Mouse (Mus musculus) kidney, adult 18-20 months (tissue): ENCODE data around the gene Apol7e.
A peak's percentile ranks its signal among the peaks of the same experiment; 100 is the strongest.
"Not testable (repeated sequence)": the region's sequence is repeated elsewhere in the genome, so short reads cannot be mapped to it uniquely, and the experiment has no call there.

ENCODE experiments used
- DNase-seq: peaks from one replicate; pipeline ENCODE4 v3.0.0; 2021

The Apol7e gene

DNA sequence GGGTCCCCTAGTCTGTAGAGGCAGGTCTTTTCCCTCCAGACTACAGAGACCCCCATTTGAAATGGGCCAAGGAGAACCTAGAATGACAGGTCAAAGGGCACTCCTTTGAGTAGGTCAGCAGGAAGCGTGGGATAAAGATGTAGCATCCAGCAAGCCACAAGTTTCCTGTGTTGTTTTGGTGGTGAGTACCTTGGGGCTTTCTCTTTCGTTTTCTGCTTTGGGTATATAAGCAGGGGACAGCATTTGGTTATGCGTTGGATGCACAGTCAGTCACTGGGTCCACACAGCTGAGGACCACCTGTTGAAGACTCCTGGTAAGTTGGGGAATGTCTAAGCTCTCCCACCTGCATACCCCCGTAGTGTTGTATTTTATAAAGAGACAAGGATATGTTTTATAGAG, at the start of gene Apol7e:
TSS of gene Apol7e (plus strand) at position 202 of the 400 bp plus-strand sequence.
- DNase-seq = not testable (repeated sequence)

DNA sequence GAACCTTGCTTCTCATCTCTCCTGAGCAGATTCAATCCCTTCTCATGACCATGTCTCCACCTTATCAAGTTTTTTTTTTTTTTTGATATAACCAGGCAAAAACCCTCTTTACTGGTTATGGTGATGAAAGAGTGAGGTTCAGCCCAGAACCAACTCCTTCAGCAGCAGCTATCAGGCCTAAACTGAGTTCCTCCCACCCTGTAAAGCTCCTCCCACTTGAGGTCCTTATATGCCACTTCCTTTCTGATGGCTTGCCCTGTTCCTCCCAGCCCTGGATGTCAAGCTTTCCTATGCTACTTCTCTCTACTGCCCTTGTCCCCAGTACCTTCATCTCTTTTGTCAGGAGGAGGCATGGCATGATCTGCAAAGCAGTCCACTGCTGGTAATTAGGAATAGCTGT, 47.5 kb upstream of the Apol7e start:
- DNase-seq = not testable (repeated sequence)

DNA sequence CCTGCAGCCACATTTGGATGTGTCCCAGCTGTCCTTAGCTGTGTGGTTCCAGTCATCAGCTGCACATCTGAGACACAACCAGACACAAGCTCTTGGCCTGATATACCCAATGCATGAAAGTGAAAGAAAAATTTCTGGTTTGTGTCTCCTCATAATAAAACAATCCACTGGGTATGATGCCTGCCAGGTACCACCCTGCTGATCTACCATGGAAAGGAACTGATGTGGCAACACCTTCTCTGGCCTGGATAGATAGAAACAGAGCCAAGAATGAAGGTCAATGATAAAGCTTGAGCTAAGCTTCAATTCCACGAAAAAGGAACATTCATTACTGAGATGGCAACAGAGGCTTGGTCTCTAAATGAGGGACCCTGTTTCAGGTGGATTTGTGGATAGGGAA, 38.9 kb upstream of the Apol7e start:
- not testable (repeated sequence) for DNase-seq

DNA sequence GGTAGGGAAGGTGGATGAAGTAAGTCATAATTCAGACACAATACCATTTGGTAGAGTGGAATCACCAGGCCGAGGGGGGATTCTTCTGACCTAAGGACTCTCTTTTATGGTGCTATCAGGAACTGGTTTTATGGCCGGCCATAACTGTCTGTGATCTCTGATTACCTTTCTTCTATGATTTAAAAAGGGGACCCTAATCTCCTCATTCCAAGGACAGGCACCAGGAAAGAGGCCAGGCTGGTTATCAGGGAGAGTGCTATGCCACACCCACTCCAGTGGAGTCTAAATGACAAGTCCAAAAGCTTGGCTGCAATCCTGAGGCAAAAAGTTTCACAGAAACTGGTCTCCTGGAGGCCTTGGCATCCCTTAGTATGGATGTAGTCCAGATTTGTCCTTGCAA, 36.8 kb upstream of the Apol7e start:
- not testable (repeated sequence) for DNase-seq

DNA sequence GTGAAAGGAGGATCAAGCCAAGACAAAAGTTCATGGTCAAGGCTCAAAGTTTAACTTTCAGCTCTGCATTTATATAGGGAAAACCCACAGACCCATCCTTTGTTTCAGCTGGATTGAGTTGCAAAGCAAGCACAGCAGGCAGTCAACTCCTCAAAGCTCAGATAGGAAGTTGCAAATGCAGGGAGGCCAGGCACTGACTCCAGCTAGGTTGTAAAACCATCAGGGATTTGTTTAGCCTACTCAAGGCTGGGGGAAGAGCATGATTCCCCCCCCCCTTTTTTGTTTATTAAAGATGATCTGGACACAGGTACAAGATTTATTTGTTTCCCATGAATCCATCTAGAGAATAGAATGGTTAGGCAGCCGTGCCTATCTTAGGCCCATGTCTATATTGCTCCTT, 24.6 kb upstream of the Apol7e start:
- not testable (repeated sequence) for DNase-seq

DNA sequence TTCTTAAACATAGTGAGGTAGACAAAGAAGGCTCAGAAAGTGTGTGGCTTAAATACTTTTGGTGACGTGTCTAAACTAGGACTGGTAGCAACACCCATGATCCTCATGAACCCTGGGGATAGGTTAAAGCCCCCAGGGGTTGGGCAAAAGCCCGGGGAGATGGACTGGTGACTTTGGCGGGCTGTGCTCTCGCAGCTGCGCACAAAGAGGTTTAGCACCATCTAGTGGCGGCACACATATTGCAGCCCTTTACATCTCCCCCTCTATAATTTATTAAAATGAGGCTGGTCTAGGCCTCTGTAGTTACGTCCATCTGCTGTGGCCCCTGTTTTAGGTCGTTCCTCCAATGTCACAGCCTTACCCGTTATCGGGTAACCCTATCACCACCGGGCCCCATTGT, 14.7 kb upstream of the Apol7e start:
- DNase-seq = peak; percentile 39

DNA sequence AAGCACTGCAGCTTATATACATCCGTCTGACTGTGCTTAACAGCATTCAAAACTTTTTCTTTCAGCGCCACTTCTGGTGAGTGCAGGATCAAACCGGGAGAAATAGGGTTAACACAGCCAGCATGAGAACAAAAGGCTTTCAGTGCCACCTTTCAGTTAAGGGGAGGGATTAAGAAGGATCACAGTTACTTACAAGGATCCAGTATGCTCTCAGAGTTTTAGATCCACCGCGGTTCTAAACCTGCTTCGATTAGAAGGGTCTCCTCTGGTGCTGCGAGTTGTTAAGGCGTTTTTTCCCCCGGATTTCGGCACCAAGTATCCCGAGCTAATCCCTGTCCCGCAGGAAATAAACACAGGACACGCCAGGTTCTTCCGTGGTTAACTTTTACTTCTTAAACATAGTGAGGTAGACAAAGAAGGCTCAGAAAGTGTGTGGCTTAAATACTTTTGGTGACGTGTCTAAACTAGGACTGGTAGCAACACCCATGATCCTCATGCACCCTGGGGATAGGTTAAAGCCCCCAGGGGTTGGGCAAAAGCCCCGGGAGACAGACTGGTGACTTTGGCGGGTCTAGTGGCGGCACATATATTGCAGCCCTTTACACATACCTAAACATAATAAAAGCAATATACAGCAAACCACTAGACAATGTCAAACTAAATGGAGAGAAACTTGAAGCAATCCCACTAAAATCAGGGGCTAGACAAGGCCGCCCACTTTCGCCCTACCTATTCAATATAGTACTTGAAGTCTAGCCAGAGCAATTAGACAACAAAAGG, 6.9 kb upstream of the Apol7e start:
- DNase-seq = not testable (repeated sequence)

DNA sequence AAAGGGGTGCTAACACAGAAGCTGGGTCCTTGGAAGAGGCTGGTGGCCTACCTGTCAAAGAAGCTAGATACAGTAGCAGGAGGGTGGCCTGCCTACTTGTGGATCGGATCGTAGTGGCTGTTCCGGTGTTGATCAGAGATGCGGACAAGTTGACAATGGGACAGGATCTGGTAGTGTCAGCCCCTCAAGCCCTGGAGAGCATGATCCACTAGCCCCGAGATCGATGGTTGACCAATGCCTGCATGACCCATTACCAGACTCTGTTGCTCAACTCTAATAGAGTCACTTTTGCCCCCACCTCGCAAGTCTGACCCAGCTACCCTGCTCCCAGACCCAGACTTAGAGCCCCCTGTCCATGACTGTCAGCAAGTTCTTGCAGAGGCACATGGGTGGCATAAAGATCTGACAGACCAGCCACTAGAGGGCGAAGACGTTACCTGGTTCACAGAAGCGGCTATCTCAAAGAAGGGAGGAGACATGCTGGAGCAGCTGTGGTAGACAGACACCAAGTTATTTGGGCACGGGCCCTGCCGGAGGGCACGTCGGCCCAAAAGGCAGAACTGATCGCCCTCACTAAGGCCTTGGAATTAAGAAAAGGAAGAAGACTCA, 3.9 kb upstream of the Apol7e start:
- DNase-seq = peak; percentile 27

DNA sequence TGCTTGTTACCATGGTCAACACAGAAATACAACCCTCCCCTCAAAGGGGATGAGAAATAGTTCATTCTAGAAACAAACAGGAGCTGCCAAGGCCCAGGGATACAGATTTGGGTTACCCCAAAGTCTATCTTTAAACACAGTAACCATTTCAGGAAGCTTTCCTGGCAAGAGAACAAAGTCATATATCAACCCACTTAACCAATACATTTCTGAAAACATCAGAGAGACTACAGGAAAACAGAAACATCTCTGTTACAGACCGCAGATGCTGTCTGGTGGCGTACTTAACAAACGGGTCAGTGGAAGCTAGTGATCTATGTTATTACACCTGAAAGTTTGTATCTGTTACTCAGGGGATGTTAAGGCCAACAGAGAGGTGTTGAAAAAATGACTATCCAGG, 6.6 kb downstream of the Apol7e start:
- not testable (repeated sequence) for DNase-seq

DNA sequence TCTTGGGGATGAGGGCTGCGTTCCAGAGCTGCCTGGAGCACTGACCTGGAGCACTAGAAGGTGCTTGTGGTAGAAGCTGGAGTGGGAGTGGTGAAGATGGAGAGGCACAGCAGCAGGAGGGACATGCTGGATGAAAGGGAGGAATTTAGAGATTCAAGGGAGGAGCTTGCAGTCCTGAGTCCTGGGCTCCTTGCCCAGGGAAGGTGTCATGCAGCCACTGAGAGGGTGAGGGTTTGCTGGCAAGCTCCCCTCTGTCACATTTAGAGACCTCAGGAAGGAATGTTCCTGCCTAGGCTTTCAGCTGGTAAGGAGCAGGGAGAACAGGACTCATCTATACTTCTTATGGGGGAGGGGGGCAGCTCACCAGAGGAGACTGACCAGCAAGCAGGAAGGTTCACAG, 10.3 kb downstream of the Apol7e start:
- not testable (repeated sequence) for DNase-seq

DNA sequence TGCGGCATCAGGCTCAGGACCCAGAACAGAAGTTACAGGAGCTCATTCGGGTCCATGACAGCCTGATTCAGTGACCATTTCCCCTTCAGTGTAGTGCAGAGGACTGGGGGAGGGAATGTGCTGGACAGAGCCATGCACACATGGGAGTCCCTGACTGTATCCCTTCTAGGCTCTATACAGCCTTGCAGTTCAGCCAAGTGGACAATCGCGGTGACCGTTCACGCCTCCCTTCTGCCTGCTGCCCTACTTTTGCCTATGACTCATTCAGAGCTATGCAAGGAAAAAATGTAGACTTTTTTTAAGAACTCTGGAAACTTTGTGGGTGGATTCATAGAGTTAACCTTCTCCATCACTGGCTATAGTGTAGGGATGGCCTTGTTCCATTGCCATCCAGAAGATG, 19.6 kb downstream of the Apol7e start:
- not testable (repeated sequence) for DNase-seq

DNA sequence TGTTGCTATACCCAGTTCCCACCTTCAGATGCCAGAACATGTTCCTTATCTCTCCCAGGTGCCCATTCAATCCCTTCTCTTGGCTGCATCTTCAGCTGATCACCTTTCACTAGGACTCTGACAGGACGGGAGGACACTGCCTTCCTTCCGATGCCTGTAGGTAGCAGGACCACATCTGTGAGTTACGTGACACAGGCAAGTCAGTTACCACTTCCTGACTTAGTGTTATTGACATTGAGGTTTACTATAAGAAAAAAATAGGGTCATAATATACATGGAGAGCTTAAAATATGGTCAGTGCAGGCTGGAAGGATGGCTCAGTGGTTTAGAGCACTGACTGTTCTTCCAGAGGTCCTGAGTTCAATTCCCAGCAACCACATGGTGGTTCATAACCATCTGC, 22.9 kb downstream of the Apol7e start:
- DNase-seq = not testable (repeated sequence)

DNA sequence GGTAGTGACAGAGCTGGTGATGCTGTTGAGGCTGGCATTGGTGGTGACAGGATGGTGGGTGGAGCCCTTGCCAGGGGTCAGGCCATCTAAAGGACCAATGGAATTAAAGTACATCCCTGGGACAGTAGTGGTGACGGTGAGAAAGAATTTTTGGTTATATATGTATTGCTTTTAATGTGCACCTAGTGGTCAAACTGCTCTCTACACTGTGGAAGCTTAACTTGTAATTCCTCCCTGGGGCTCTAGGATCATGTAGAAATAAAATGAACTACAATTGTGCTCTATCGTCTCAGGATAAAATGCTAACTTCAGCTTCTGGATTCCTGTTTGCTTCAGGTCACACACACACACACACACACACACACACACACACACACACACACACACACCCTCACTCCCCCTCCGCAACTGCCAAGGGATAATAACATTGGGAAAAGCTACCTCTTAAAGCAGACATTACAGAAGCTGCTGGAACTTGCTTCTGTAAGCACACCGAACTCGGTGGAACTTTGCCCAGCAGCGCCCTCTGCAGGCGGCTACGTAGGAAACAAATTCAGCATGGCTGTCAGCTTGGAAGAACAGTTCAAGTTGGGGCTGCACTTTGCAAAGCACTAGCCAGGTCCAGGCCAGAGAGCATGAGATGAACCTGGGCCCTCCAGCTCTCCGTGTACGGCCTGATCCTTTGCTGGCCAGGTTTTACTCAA, 25.7 kb downstream of the Apol7e start:
- not testable (repeated sequence) for DNase-seq

DNA sequence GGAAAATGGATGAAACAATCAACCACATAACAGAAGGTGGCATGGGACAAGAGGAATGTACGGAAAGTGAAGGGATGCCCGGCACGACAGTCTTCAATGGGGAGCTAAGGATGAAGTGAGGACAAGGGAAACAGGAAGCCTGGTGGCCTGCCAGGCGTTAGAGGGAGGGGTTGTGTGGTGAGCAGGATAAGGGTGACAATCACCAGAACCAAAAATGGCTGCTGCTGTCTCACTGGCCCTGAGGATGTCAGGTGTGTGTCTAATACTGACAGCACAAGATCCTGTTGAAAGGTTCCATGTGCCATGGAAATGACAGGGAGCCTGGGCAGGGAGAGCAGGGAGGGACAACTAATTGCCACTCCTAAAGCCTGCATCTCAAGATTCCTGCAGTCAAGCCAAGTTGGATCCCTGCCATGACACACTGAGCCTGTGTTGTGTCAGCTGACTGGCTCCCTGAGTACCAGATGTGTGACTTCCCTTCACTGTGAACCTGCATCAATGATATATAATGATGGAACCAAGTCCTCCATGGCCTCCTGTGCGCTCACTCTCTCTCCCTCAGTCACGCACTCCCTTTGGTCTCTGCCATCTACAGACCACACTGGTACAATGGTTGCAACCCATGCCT, 26.9 kb downstream of the Apol7e start:
- not testable (repeated sequence) for DNase-seq

DNA sequence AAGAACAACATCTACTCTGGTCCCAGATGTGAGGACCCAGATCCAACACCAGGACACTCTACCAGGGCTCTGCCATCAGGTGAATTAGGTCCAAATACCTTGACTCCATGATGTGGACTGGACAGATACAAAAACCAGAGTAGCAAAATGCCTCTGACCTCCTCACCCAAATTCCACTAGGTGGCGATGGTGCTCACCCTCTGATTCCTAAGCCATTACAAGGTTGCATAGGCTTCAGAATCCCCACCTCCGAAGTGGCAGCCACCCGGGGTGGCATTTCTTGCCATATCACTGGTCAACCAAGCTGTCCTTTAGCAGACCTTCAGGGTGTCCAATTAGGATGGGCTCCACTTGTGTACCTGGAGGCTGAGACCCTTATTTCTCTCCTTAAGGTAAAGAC, 28.5 kb downstream of the Apol7e start:
- not testable (repeated sequence) for DNase-seq

DNA sequence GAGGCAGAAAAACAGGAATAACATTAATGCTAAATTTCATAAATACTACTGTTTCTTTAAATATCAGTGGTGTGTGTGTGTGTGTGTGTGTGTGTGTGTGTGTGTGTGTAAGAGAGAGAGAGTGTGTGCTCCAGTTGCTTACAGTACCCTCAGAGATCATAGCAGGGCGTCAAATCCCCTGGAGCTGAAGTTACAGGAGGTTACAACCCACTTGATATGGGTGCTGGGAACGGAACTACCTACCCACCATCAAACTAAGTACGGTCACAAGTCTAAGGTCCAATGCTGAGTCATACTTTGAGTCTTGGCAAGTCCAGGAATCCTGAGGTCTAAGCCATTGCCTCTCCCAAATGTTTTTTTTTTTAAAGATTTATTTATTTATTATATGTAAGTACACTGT, 29.1 kb downstream of the Apol7e start:
- DNase-seq = not testable (repeated sequence)

DNA sequence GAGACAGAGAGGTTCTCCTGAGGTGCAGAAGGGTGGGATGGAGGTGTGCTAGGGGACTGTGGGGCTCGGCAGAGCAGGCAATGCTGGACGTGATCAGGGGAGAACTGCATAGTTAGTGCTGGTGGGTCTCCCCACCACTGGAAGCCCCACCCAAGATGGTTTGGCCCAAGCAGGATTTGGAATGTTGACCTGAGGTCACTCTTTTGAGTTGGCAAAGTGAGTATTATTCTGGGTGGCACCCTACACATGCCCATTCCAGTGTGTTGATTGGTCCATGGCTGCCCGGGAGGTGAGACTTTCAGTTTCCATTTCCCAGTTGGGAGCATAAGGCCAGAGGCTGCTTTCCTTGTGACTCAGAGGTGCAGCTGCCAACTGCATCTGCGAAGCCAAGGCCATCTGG, 30.1 kb downstream of the Apol7e start, which contains the start of gene Apol9b:
TSS of gene Apol9b (plus strand) at position 301 of the 400 bp plus-strand sequence.
- DNase-seq = not testable (repeated sequence)

DNA sequence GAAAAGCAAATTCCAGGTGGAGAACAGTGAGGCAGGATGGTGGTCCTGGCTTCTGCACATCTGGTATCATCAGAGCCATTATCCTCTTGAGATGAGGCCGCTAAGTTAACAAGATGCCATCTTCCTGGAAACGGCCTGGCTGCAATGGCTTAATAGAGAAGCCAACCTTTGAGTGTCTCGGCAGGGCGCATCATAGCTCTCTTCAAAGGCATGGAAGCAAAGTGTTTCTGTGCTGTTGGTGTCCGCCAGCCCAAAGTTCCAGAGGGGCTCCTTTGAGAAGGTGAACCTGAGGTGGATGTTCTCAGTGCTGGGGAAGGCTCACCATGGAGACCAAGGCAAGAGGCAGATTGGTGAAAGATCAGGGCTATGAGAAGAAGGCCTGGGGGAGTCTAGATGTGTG, 32.9 kb downstream of the Apol7e start:
- no peak for DNase-seq

DNA sequence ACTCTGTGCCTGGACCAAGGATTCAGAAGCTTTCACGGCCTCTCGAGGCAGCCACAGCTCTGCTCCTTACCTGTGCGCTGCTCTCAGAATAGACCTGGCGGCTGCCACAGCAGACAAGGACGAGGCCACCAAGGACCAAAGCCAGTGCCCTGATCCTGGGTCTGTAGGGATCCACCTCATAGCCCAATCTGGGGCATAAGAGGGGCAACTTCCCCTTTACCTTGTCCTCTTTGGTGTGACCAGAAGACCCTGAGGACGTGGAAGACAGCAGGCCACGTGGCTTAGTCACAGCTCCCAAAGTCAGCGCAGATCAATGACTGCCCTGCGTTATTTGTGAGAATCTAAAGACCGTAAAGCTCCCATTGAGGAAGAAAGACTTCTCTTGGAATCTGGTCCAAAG, 34.2 kb downstream of the Apol7e start:
- not testable (repeated sequence) for DNase-seq

DNA sequence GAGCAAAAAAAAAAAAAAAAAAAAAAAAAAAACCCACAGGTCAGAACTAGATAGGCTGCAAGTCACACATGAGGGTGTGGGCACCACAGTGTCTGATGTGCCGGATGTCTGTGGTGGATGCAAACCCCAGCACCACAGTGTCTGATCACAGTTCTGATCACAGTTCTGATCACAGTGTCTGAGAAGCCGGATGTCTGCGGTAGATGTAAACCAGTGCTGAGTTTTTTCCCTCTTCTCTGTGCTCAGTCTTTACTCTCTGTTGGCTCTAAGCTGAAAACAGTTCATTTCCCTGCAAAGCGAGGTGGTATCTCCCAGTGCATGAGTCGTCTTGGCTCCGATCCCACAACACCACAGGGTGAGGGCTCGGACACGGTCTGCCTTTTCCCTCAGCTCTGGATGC, 34.7 kb downstream of the Apol7e start:
- DNase-seq = not testable (repeated sequence)

DNA sequence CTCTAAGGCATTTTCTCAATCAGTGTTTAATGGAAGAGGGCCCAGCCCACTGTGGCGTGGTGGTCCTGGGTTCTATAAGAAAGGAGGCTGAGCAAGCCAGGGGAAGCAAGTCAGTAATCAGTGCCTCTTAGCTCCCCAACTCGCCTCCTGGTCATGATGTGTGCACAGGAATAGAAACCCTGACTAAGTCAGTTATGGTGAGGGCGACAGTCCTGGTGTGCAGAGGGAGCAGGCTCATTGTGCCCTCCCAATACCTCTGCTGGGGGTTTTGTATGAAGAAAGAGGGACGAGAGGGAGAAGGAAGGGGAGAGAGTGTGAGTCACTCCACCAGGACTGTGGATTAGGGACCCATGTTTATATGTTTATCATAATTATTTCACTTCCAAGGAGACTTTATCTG, 35.2 kb downstream of the Apol7e start:
- DNase-seq = not testable (repeated sequence)

DNA sequence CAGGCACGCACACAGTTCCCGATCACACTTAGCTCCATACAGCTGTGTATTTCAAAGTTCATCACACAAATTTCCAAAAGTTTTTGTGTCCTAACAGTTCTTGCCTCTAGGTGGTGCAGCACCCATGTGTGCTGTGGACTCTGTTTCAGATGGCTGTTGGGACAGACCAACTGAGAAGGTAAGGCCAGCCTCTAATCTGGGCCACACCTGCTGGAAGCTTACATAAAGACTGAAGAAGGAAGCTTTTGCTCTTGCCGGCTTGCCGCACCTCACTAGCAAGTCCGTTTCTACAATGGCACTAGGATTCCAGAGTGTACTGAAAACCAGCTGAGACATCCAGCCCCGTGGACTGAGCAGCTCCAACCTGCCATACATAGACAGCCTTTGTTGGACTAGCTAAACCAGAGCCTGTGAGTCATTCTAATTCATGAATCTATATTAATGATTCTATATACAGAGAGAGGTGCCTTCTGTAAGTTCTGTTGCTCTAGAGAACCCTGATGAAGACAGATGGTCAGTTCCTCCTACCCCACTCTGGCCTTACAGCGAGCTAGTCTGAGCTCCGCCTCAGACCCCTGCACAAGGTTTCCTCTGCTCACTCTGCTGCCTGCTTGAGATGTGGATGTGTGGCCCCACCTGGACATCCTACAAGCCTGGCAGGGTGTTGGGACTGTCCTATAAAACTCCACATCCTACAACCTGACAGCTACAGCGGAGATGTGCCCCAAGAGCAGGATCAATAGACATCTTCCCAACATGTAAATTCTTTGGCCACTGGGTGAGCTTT, 42.0 kb downstream of the Apol7e start:
- no peak for DNase-seq
